Comparison of ENCODE assay signal across 8 mouse cellular contexts in the genomic region with DNA sequence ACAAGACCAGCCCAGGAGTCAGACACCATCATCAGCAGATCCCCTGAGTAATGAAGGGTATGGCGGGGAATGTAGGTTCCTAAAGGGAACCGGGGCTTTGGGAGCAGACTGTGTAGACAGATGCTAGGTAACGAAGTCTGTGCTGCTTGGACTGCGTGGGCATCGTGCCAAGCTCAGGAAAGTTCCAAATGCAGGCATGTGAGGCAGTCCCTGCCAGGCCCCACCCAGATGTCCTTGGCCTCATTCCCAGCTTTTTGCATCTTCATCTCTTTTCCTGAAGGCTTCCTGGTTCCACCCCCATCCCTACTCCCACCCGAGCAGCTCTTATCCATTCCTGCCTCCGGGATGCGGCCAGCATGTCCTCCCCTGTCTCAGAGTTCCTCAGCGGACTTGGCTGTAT. TPM values are rescaled to one million over a fixed set of nuclear protein-coding genes. Genes with fewer than 3 reads are reported as not detected.
A peak's percentile ranks its signal among the peaks of the same experiment; 100 is the strongest.
DNase-seq lines count a peak whose midpoint lies in the region; ATAC-seq and TF ChIP-seq lines count a peak whose summit lies in the region.

No protein-coding gene starts in this region.

- H3K4me3 ChIP-seq in forebrain, embryonic 12.5 days (replicated peaks): no peak overlapping the region
- H3K4me3 ChIP-seq in heart, postnatal 0 days (ENCODE audit: low read depth, low read length): no peak overlapping the region
- no peak overlapping the region for H3K4me3 ChIP-seq in lung, postnatal 0 days (ENCODE audit: low read depth, low read length)

- no peak for TF ChIP-seq CTCF in heart, postnatal 0 days (IDR thresholded peaks at IDR 0.05; ENCODE audit: low read depth)
- TF ChIP-seq CTCF in lung, postnatal 0 days (IDR thresholded peaks at IDR 0.05): no peak

- H3K9me3 ChIP-seq in forebrain, embryonic 12.5 days: no peaks in the 10 kb centered on the region
- H3K9me3 ChIP-seq in heart, postnatal 0 days (replicated peaks; ENCODE audit: control insufficient read depth, low read length): no peaks in the 10 kb centered on the region
- H3K9me3 ChIP-seq in lung, postnatal 0 days (ENCODE audit: low read length): no peaks in the 10 kb centered on the region

- H3K27ac ChIP-seq in forebrain, embryonic 12.5 days: peak overlapping the region; percentile 66; the same call in 1 of the 2 replicates
- no peak overlapping the region for H3K27ac ChIP-seq in heart, postnatal 0 days (ENCODE audit: low read depth)
- H3K27ac ChIP-seq in lung, postnatal 0 days (ENCODE audit: low read length): no peak overlapping the region

- H3K9ac ChIP-seq in forebrain, embryonic 12.5 days: no peak overlapping the region
- H3K9ac ChIP-seq in heart, postnatal 0 days (replicated peaks; ENCODE audit: low read depth, low read length): no peak overlapping the region
- H3K9ac ChIP-seq in lung, postnatal 0 days (replicated peaks; ENCODE audit: low read depth): no peak overlapping the region

- peaks cover 27% of the 10 kb centered on the region for H3K4me1 ChIP-seq in forebrain, embryonic 12.5 days
- peaks cover 18% of the 10 kb centered on the region for H3K4me1 ChIP-seq in heart, postnatal 0 days (ENCODE audit: control insufficient read depth, insufficient read depth)
- H3K4me1 ChIP-seq in lung, postnatal 0 days (ENCODE audit: insufficient read depth, low read depth, low read length): no peaks in the 10 kb centered on the region; the same call in 1 of the 2 replicates

- 56% methylated on average over 9 of the region's 9 CpGs for whole genome bisulfite sequencing in forebrain, embryonic 12.5 days
- 21% methylated on average over 9 of the region's 9 CpGs for WGBS in heart, postnatal 0 days
- WGBS in lung, postnatal 0 days: 27% methylated on average over 9 of the region's 9 CpGs

- ATAC-seq in forebrain, embryonic 12.5 days (ENCODE audit: low FRiP score): peak; percentile 52; the same call in 1 of the 2 replicates
- peak; percentile 77 for ATAC-seq in heart, postnatal 0 days (ENCODE audit: insufficient read depth, low read depth)
- peak; percentile 82 for ATAC-seq in lung, postnatal 0 days

- 0 out of 2 replicates have a peak overlapping the region, but pooled peaks have one; percentile 15 for H3K4me2 ChIP-seq in forebrain, embryonic 12.5 days
- H3K4me2 ChIP-seq in heart, postnatal 0 days (ENCODE audit: low read depth, low read length): peak overlapping the region; percentile 22; the same call in 1 of the 2 replicates
- H3K4me2 ChIP-seq in lung, postnatal 0 days (replicated peaks; ENCODE audit: low read depth, low read length): no peak overlapping the region

- DNase-seq in retina, postnatal 1 day: peak; percentile 62
- DNase-seq in retina, embryonic 14.5 days (ENCODE audit: low spot score): no peak
- peak; percentile 74 for DNase-seq in heart, postnatal 0 days (ENCODE audit: low spot score)
- DNase-seq in layer of hippocampus, adult 9-10 months (ENCODE audit: low spot score): peak; percentile 81
- DNase-seq in lung, postnatal 0 days (ENCODE audit: low spot score): peak; percentile 55
- DNase-seq in testis, postnatal 14 days (ENCODE audit: low spot score): peak; percentile 73
- no peak for DNase-seq in spleen, postnatal 36 days (ENCODE audit: low spot score in 2 of 2)

- no peak for TF ChIP-seq EP300 in heart, postnatal 0 days (IDR thresholded peaks at IDR 0.05; ENCODE audit: low read depth)
- peak; percentile 67; the same call in 1 of the 2 replicates for TF ChIP-seq EP300 in lung, postnatal 0 days (IDR thresholded peaks at IDR 0.05)

- H3K27me3 ChIP-seq in forebrain, embryonic 12.5 days: peaks cover 35% of the 10 kb centered on the region
- H3K27me3 ChIP-seq in heart, postnatal 0 days (ENCODE audit: control insufficient read depth, insufficient read depth, low read length): no peaks in the 10 kb centered on the region
- no peaks in the 10 kb centered on the region for H3K27me3 ChIP-seq in lung, postnatal 0 days (replicated peaks; ENCODE audit: insufficient read depth, low read length)

- H3K36me3 ChIP-seq in forebrain, embryonic 12.5 days (replicated peaks): no peaks in the 10 kb centered on the region
- no peaks in the 10 kb centered on the region for H3K36me3 ChIP-seq in heart, postnatal 0 days (replicated peaks; ENCODE audit: control insufficient read depth, insufficient read depth, low read length)
- H3K36me3 ChIP-seq in lung, postnatal 0 days (ENCODE audit: insufficient read depth, low read length): no peaks in the 10 kb centered on the region

RNA-seq across cellular contexts. Expression of gene Sbk1, which starts 6.5 kb away (rescaled TPM):
- polyA plus RNA-seq in forebrain, embryonic 12.5 days (2016; fragmentation: Nextera tagmentation; extraction: Ambion mirVana): 264 and 272 TPM in 2 replicates
- total RNA-seq in heart, postnatal 0 days (2014; rRNA removed; ENCODE audit: low replicate concordance): 42.0 and 48.9 TPM in 2 replicates
- polyA plus RNA-seq in heart, postnatal 0 days (2015; fragmentation: Nextera tagmentation; extraction: Ambion mirVana): 14.9 and 17.4 TPM in 2 replicates
- 5.5 and 5.7 TPM in 2 replicates for polyA plus RNA-seq in lung, postnatal 0 days (2015; fragmentation: Nextera tagmentation; extraction: Ambion mirVana)

Comparison
In these comparisons a context has a peak if more than half of its experiments do, and no peak if none do; other contexts are left out.
1. DNase-seq: peak in retina, postnatal 1 day (single experiment), heart, postnatal 0 days (single experiment), layer of hippocampus, adult 9-10 months (single experiment), lung, postnatal 0 days (single experiment) and testis, postnatal 14 days (single experiment); none in retina, embryonic 14.5 days (single experiment) and spleen, postnatal 36 days (0 of 2).
2. RNA of gene Sbk1, which starts 6.5 kb away (polyA plus RNA-seq): 264 to 272 TPM in forebrain, embryonic 12.5 days; 14.9 to 17.4 TPM in heart, postnatal 0 days and 5.5 to 5.7 TPM in lung, postnatal 0 days; every median in the first group is over 10 times any median in the second.
3. Peak in every context shown above with its lines, with median percentiles within 50 percentile points of each other: ATAC-seq.